Mouse (Mus musculus) thymus, postnatal 25 days (tissue): ENCODE measurements around the gene Marcks.

ENCODE experiments used
- DNase-seq: peaks from one replicate; pipeline ENCODE4 v3.0.0; 2022

The Marcks gene

DNA sequence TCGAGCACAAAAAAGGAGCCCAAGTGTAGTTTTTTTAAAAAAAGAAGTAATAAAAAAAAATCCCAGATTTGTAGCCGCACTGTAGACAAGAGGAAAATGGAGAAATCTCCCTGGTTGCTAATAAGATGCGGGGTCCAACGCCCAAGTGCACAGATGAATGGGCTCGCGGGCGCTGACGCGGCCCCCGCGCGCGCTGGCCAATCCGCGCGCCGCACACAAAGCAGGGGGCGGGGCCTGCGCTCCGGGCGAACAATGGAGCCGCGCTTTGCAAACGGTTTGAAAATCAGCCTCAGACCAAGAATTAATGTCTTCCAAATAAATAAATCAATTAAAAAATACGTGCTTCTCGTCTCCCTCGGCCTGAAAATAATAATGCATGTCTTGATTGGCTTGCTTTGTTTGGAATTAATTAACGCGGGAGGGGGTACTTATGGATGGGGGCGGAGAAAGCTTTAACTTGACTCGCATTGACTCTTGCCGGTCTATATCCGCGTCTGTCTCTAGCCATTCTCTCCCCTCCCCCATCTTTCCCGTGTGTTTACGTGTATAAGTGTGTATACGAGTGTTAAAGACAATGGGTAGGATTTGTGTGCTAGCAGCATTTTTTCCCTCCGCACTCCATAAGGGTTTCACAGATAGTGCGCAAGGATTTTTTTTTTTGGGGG is at the start of gene Marcks:
Gene Marcks (minus strand): TSS at position 143 of the 665 bp plus-strand sequence.
- DNase-seq: peak; percentile 91

DNA sequence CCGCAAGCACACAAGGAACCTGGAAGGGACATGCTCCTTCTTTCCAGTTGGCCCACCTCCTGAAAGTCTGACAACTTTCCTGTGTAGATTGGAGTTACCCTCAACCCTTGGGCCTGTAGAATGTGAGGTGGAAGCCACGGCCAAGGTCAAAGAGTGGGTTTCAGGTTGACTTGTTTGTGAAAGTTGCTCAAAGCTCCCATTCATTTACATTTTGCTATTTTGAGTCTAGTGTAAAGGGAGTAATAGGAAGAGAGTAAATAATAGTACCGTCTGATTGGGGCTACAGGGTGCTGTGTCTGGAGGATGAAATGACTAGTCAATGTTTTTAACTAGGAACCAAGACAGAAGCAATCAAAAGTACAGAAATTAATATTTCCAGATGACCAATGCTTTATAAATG is 38.4 kb upstream of the Marcks start:
- DNase-seq: no peak

DNA sequence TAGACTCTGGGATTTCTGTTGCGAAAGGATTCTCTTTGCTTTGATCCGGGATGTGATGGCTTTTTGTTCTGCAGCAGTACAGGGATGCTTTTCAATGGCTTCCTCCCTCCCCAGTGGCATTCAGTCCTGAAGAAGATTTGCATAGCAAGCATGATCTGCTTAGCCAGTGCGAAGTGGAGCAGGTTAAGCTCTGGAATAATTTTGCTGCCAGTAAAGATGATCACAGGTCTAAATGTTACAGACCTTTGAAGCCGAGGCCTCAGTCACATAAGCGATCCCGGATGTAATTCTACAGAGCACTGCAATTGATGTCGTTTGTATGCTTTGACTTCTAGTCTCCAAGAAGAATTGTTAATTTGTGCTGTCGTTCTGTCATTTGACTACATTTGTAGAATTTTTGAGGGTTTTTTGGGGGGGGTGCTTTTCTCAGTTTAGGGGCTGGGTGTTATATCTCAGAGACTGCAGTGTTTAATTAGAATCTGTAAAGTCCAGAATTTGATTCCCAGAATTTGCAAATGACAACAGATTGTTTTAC is 33.8 kb upstream of the Marcks start:
- DNase-seq: no peak

DNA sequence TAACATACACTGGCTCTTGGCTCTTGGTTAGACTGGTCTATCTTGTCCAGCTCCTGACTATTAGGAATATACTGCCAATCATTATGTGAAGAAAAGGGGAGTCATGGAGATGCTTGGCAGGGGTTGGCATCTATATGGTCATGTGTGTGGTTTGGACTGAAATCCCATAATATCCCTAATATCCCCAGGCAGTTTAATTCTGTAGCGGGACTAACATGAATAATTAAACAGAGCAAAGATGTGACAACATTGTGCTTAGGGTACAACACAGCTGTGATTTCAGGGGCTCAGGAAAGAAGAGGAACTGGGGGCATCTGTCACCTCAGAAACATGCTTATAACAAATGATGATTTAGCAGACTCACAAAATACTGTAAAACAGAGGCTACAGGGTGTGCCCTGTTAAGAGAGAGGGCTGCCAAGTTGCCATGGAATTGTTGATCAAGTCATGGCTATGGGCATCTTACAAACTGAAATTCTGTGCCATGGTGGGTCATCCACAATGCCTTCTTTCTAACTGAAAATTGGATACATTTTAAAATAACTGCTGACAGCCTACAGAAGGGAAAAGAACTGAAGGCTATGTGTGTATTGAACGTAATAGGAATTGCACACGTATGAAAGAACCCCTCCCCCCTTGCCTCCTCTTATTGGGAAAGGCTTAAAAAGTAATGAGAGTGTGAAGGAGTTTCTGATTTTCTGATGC is 33.1 kb upstream of the Marcks start:
- DNase-seq: no peak

DNA sequence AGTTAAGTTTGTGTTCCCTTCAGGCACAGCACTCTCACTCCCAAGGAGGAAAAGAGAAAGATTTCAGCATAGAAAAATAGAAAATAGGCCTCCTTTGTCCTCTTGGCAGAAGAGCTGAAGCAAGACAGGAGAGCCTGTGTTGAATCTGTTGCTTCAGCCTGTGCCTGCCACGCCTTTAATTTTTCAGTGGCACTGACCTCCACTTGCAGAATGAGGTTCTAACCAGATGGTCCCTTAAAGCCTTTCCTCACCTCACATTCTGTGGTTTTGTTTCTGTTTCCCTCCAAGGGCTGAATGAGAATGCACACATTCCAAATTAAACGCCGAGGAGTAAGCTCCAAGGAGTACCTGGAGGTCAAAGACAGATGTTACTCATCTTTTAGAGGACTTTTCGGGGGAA is 32.2 kb upstream of the Marcks start:
- no peak for DNase-seq

DNA sequence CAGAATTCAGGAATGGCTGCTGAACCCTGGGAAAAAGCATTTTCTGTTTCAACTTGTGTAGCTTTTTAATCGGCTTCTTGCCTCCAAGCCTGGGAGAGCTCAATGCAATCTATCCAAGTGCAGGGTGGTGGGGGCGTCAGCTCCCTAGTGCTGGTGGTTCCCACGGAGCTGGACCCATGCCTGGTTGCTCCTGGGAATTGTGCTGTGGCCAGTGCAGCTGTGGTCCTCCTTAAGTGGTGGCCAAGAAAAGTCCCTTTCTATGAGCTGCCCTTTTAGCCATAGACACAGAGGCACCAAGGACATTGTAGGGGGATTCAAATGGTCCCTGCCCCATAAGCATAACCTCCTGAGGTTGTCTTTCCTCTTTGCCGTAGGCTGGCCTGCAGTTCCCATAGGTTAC is 31.7 kb upstream of the Marcks start:
- no peak for DNase-seq

DNA sequence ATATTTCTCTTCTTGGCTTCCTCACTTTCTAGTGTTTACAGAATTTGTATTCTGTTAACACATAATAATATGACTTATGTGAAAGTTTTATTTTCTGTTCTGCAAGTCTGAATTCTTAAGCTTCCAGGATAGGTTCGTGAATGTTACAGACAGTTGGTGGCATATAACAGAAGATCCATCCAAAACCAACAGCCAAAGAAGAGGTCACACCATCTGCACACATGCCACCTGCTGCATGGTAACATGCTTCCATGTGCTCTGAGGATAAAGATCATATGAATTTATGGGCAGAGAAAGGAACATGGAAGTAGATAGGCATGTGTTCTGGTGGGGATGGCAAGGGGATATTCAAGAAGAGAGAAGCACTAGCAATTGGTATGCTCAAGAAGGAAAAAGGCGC is 28.8 kb upstream of the Marcks start:
- DNase-seq: no peak

DNA sequence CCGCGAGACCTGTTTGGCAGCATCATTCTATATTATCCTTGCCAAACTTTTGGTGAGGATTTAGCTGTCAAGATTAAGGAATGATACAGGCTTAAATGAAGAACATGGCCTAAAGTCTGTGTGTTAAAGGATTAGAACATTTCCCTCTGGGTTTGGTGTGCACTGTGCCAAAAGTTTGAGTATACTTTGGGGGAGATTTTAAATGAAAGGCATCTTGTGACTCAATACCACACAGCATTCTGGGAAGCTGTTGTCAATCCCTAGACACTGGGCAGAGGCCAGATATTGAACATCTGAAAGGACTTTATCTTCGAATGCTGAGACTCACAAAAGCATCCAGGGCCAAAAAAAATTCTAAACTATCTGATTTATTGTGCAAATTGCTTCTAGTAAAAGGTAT is 21.0 kb upstream of the Marcks start:
- no peak for DNase-seq

DNA sequence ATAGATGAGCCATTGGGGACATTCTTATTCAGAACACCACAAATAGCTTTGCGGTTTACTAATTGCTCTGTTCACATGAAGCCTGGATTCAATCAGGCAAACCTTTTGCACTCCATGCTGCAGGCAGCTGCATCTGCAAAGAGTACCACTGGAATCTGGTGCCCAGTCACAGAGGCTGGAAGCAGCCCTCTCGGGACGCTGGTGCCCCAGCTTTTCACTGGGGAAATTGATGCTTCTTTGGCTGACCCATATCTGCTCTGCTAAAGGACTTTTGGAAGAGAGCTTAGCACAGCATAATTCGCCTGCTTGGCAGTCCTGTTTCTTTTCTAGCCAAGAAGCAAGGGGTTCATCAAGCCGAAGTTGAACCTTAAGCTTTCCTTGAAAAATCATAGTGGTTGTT is 18.4 kb upstream of the Marcks start:
- DNase-seq: no peak

DNA sequence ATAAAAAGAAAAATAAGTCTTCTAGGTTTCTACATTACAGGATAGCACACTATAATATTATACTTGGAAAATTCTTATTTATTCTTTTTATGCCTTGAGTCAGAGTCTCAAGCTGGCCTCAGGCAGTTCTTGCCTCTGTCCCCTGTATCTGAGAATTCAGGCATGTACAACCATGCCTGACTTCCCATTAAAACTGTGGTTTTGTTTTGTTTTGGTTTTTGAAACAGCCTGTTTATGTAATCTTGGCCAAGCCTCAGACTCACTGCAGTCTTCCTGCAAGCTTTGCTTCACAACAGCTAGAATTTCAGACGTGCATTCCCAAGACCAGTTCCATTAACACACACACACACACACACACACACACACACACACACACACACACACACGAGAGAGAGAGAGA is 16.4 kb upstream of the Marcks start:
- no peak for DNase-seq

DNA sequence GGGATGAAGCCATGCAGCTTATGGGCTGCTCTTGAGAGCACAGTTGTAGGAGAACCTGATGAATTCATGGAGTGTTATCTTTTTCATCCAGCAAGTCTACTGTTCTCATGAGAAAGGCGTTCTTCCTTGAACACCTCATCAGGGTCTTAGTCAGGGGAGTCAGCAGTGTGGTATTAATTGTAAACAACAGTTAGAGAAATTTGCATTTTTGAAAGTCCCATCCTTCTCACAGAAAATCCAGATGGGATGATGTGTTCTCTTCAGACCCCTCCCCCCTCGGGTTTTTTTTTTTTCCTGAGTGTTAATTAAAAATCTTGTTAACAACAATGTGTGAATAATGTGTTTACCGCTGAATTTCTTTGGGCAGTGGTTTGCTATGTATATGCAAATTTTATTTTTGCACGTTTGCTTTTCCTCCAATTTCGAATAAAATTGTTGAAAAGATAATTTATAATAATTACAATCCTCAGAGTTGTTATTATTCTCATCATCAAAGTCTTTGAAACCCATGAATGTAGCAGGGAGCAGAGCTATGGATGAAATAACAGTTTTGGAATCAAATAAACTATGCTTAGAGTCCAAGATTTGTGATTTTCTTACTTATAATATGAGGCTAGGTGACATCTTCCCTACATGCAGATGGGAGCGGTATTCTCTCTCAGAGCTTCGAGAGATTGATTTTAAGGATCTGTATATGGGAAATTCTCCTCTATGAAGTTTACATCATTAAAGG is 13.0 kb upstream of the Marcks start:
- no peak for DNase-seq

DNA sequence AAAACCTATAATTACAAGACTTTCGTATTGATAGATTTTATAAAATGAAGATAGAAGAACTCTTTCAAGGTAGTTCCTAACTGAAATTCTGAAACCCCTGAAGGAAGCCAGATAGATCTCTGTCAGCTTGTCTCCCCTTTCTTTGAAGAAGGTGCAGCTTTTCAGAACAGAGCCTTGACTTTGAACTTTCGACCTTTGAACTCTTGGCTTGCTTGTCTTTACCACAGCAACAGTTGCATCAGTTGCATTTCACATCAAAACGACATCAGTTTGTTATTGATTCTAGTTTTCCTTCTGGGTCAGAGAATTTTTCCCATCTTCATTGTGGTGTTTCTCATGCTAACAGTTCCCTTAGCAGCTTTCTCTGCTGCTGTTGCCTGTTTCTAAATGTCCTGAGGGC is 9.3 kb upstream of the Marcks start:
- DNase-seq: peak; percentile 19

DNA sequence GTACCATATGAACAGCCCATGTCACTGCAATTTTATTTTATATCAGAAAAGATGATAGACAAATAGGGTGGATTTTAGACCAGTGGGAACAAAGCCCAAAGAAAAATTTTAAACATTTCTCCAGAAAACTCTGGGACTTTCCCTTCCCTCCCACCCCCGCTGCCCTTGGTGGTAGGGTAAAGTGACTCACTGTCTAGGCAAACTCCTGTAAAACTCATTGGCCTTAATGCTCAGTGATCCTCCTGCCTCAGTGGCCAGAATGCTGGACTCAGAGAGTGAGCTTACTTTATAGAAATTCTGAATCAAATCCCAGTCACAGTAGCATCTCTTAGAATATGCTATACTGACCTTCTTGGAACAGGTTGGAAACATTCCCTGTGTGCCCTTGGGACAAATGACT is 6.7 kb upstream of the Marcks start:
- no peak for DNase-seq

DNA sequence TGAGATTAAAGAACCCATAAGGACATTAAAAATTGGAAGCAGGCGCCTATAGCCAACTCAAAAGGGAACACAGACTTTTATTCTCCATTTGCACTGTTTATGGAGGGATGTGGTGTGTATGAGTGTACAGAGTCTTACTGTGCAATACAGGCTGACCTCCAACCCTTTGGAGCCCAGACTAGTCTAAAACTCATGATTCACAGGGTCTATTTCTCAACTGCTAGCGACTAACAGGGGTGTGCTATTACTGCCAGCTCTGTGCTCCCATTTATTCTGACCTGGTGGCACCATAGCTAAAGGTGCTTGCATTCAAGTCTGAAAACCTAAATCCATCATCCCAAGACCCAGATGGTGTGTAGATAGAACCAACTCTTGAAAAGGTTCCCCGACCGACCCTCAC is 2.9 kb upstream of the Marcks start:
- DNase-seq: no peak

DNA sequence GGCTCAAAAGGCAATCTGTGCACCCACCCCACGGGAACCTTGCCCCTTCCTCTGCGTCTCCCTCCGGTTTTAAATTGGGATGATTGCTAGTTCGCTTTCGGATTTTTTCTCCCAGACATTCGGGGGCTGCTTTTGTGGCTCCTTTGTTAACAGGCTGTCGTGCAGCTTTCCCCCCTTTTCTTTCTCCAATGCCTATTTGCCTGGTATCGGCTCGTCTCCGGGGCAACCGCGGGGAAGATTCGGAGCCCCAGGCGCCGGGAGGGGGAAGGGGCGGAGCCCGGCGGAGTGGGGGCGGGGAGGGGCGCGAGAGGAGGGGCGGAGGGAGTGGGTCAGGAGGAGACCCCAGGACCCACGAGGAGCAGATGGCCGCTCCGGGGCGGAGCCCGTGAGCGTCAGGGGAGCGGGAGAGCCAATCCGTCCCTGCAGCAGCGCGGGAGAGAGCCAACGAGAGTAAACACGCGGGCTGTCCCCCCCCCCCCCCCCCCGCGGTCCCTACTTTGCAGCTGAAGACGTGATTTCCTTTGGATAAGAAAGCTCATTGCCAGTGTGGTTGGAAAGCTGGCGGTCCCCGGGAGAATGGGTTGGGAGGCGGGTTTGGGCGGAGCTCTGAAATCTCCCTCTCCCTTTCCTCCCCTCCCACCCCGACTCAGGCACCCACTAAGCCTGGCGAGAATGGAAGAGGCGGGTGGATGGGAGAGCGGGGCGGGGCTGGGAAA is 2.2 kb upstream of the Marcks start:
- peak; percentile 81 for DNase-seq

DNA sequence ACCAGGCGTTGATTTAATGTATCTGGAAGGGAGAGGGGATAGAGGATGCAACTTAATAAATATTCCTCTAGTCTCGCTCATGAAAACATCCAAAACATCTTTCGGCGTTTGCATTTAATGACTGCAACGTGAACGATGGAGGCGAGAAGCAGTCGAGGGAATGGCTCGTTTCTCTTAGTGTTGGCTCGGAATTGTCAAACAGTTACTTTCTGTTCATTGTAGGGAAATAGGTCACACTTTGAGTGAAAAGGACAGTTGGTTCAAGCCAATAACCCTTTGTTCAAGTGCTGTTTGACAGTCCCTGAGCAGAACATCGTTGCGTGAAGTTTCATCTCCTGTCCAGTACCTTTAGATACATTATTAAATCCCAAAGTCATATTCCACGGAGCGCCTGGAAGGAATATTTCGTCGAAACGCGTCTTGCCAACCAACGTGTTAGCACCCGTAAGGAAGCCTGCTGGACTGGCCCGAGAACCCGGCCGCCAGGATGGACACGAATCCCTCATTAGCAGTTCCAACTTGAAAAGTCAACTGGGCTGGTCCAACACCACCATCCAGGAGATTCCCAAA is 1.5 kb upstream of the Marcks start:
- no peak for DNase-seq

DNA sequence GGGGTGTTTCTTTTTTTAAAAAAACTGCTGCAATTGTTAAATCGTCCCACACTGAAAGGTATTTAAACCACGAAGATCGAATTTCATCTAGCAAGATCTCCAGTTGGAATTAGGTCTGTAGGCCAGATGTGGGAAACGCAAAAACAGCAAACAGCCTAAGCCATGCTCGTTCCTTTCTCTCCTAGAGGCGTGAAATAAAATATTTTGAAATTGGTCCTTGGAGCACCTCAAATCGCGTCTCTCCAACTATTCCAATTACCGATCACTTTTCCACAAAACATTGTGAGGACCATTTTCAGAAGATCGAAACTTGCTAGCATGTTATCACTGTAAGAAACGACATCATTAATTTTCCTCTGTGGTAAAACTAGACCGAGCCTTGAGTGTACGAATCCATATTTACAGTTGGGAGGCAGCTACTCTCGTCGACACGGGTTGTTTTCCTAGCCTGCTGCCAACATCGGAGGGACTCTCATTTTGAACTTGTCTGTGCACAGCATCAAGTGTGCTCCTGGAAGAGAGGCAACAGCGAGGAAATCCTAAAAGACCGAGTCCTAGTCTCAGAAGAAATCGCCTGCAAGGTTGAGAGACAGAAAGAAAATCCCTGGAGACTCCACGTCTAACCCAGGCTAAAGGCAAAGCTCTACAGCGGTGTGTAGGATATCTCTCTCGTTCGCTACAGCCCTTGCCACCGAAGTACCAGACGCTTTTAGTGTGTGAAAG is 884 bp upstream of the Marcks start:
- DNase-seq: peak; percentile 69

DNA sequence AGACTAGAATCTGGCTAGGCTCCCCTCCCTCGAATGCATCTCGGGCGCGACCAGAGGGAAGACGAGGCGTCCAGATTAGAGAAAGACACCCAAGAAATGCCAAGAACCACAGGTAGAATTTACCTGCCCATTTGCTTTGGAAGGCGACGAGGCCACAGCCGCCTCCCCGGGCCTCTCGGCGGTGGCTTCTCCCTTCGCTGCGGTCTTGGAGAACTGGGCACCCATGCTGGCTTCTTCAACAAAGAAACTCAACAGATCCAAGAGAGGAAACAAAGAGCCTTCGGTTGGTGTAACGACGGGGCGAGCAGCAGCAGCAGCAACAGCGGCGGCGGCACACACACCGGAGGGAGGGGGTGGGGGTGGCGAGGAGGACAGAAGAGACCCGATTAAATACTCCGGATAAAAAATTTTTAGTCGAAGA is 399 bp downstream of the Marcks start:
- DNase-seq: peak; percentile 64

DNA sequence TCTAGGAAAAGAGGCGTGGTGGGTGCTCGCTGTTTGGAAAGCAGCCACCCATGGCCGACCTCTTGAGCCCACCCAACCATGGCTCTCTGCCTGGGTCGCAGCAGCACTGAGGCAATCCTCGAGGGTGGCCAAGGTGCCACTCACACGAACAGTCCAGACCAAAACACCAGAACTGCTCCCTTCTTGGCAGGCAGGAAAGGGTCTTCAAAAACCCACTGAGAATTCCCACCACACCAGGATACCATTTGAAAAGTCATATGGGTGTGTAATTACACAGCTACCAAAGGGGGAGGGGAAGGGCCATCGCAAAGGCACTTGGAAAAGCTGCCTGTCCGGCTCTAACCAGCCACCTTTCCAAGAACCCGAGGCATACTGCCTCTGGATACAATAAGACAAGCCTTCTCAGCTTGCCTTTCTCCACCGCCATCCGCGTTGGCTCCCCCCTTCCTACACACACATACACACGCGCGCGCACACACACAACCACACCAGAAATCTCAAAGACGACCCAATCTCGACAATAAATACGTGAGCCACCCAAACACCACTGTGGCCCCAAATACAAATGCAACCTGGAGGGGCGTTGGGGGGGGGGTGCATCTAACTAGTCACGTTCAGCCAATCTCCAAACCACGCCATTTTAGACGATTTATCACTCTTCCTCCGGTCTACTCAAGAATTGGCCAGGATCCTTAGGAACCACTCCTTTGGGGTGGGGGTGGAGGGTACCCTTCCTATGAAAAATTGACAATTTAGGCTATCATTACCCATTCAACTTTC is 999 bp downstream of the Marcks start:
- peak; percentile 73 for DNase-seq

DNA sequence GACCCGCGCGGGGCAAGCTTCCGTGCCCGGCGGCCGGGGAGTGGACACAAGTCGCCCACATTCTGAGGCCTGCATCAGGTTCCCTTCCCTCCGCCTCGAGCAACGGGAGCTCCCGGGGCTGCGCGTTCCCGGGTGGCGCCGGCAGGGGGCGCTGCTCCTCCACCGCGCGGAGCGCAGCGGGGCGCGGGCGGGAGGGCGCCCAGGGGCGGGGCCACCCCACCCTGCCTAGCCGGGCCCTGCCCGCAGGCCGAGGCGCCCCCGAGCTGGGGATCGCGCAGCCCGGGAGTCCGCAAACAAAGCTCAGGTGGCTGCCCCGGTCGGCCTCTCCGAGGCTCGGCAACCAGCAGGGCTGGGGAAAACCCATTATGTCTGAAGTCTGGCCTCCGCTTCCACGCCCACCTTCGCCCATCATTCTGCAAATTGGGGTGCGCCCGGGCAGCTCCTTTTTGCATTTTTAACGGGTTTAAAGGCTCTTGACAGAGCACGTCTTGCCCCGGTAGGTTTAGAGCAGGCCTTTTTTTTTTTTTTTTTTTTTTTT is 1.7 kb downstream of the Marcks start:
- peak; percentile 96 for DNase-seq
